Mouse (Mus musculus): ENCODE measurements around the gene Vipr2.

Vipr2 gene

GRCm38 (mm10) chr12:116159695-116160094 lies 82.2 kb downstream of the Vipr2 start:
- DNase-seq: no peak

GRCm38 (mm10) chr12:116165368-116165767 lies 87.8 kb downstream of the Vipr2 start:
- DNase-seq: no peak

- no peak for DNase-seq
Measured at GRCm38 (mm10) chr12:116169666-116170065, 92.1 kb downstream of the Vipr2 start.

- DNase-seq: no peak
Measured at GRCm38 (mm10) chr12:116176930-116177329, 99.4 kb downstream of the Vipr2 start.

- DNase-seq: no peak
Measured at GRCm38 (mm10) chr12:116181436-116182050, 104.0 kb downstream of the Vipr2 start.

- no peak for DNase-seq
Measured at GRCm38 (mm10) chr12:116182376-116182775, 104.8 kb downstream of the Vipr2 start.

- no peak for DNase-seq
Measured at GRCm38 (mm10) chr12:116183212-116183935, 105.8 kb downstream of the Vipr2 start.

GRCm38 (mm10) chr12:116193952-116194351 lies 116.4 kb downstream of the Vipr2 start:
- DNase-seq: no peak

GRCm38 (mm10) chr12:116194641-116195040 lies 117.1 kb downstream of the Vipr2 start:
- no peak for DNase-seq
